Mouse (Mus musculus) skeletal muscle tissue, adult 2 months (tissue): ENCODE results near the gene Phlpp1.

Experiments used
- DNase-seq: peaks from one replicate; pipeline ENCODE4 v3.0.0-alpha.2; 2012; ENCODE audit warnings: low read depth, low spot score

Gene Phlpp1

DNA sequence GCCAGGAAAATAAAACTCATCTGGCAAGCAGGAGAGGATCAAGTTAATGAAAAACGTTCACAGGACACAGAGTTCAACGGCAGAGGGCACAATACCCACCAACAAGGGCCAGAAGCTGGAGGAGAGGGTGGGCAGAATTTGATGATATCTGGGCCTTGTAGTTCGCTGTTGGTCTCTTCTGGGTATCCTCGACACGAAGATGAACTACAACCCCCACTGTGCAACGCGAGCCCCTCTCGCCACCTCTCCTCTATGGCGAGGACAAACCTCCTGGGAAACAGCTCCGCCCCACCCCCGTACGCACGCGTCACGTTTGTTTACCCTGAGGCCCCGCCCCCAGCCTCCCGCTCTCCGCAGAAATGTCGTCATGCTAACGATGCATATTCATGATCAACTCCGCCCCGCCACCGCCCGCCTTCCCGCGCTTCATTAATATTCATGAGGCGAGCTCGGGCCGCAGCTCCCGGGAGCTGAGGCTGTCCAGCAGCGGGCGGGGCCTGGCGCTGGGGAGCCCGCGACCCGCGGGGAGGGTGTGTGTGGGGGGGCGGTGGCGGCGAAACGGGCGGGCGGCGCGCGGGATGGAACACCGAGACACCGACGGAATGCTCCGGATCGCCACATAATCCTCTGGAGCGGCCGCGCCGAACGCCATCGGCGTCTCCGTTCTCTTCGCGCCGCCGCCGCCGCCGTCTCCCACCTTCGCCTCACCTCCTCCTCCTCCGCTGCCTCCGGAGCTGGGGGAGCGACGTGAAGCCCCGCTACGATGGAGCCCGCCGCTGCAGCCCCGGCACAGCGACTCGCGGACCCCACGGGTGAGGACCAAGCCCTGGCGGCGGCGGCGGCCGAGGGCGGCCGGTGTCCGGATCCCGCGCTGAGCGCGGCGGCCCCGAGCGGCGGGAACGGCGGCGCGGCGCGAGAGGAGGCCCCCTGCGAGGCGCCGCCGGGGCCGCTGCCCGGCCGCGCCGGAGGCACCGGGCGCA, at the start of gene Phlpp1:
Gene Phlpp1, plus strand, starts transcription at position 512 of the 980 bp plus-strand sequence.
- peak; percentile 99 for DNase-seq

DNA sequence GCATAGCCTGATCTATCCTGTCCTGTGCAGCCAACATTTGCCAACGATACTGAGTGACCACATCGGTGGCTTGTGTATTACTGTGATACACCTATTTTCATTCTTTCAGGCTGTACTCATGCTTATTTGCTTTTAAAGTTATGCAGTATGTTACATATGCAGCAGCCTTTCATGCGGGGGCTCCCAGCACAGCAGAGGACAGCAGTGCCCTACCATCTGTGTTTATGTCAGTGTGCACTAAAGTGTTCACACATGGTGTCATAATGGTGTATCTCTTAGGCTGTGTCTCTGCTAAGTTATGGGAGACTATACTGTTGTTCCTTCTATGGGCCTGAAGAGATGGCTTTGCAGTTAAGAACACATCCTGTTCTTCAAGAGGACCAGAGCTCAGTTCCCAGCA, 45.0 kb upstream of the Phlpp1 start:
- no peak for DNase-seq

DNA sequence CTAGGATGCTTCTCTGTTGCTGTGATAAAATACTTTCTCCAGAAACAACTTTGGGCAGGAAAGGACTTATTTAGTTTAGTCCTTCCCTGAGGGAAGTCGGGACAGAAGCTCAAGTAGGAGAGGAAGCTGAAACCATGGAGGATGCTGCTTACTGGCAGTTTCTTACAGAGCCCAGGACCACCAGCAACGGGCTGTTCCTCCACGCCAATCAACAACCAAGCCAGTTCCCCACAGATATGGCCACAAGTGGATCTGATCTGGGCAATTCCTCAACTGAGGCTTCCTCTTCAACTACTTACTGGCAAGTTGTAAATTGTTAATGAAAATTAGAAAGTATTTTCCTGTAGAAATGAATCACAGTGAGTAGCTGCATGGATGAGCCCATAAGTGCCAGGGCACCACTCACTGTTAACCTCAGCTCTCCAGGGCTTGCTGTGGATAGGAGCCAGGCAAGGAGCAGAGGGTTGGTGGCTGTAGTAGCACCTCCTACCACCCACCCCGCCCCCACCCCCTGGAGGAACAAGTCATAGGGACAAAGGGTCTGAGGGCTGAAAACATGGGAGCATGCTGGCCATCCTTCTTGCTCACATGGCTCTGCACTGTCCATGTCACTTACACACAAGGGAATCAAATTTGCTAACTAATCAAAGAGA, 39.7 kb upstream of the Phlpp1 start:
- DNase-seq = no peak

DNA sequence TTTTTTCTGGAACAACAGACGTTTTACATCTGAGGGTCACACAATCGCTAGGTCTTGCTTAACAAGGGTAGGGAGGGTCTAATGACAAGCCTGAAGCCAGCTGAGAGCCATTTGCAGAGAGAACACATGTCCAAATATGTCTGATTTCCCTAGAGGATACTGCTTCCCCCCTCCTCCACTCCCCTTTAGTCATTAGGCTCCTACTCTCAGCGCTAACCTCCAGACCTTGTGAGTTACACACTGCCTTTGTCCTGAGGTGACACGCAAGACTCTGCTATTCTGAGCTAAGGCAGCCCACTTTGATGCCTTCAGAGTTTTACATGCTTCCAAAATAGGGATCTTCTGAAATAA, 39.2 kb upstream of the Phlpp1 start:
- no peak for DNase-seq

DNA sequence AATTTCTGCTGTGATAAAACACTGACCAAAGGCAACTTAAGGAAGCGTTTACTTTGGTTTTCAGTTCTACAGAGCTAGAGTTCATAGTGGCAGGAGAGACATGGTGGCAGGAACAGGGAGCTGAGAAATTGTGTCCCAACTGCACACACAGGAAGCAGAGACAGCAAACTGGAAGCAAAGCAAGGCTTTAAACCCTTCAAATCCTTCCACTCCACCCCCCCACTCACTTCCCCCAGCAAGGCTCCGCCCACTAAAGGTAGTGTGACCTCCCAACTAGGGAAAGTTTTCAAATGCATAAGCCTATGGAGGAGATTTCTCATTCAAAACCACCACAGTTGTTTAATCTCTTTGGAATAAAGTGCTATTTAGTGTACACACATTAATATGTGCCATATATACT, 32.9 kb upstream of the Phlpp1 start:
- no peak for DNase-seq

DNA sequence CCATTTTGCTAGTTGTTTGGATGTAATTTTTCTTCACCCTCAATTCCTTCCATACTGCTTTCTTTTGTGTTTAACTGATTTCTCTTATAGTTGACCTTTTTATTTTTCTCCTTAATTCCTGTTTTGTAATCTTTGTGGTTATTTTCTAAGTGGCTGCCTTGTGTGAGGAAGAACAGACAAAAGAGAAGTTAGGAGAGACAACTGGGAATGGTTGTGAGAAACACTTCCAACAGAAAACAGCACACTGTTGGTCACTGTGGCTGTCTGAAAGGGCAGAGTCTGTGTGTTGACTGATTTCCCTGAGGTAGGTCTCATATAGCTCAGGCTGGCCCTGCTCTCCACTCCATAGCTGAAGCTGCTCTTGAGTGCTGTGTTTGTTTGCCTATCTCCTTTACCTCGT, 32.4 kb upstream of the Phlpp1 start:
- DNase-seq = no peak

DNA sequence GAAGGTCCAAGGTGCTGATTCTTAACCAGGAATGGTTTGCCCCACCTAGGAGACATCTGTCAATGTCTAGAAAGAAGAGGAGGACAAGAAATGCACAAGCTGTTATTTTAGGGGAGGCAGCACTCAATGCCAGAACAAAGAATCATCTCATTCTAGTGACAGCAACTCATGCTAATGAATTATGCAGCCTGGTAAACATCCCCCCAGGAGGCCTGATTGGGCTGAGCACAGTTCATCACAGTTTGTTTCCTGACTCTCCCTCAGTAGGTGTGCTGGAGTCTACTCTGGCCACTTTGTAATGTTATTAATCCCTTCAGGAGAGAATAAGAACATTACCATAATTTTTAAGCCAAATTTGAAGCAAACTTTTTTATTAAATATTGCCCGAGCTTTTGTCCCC, 29.5 kb upstream of the Phlpp1 start:
- DNase-seq = no peak

DNA sequence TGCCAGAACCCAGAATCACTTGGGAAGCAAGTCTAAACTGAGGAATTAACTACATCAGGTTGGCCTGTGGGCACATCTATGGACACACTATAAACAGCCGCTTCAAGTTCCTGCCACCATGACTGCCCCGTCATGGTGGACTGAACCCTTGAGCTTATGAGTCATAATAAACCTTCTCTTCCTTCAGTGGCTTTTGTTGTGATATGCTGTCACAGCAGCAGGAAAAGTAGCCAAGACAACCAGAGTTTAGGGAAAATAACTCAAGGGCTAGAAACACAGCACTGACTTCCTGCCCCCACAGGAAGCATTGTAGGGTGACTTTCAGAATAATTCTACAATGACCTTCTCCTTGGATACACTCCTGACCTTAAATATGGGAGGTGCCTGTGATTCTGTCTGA, 27.0 kb upstream of the Phlpp1 start:
- no peak for DNase-seq

DNA sequence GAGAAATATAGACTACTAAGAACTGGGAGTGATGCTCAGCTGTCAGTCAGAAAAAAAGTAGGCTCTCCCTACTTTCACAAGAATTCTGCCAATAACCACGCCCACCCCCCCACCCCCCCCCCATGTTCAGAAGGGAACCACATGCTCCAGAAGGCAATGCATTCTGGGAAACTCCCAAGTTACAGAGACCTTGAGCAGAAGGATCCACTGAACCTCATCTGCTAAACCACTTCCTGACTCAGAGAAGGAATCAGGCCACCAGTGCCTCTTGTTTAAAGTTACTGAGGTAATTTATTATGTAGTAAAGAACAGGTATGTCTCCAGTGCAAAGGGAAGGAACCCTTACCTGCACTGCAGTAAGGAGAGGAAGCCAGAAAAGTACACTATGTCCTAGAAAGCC, 26.5 kb upstream of the Phlpp1 start:
- no peak for DNase-seq

DNA sequence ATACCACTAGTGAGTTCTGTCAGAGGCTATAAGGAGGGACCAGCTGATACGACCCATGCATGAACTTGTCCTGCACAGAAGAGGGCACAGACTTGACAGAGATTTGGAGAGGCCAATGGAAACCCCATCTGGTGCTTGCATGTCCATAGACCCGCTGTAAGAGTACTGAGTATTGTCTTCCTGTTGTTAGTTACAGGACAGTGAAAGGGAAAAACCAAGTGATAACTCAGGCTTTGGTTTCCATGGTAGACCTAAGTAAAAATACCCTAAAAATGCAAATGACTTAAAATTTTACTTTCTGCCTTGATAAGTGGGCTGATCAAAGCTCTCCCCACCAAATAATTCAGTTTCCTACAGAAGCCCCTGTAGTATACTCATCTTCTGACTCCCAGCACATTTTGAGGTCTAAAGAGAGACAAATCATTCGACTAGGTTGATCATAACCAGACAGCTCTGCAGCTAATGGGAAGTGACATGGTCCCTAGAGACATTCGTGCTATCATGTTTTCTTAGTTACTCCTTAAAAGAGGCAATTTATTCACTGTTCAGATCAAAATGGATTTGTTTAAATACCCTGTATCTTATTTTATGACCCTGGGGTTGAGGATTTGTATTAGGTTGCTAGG, 25.9 kb upstream of the Phlpp1 start:
- no peak for DNase-seq

DNA sequence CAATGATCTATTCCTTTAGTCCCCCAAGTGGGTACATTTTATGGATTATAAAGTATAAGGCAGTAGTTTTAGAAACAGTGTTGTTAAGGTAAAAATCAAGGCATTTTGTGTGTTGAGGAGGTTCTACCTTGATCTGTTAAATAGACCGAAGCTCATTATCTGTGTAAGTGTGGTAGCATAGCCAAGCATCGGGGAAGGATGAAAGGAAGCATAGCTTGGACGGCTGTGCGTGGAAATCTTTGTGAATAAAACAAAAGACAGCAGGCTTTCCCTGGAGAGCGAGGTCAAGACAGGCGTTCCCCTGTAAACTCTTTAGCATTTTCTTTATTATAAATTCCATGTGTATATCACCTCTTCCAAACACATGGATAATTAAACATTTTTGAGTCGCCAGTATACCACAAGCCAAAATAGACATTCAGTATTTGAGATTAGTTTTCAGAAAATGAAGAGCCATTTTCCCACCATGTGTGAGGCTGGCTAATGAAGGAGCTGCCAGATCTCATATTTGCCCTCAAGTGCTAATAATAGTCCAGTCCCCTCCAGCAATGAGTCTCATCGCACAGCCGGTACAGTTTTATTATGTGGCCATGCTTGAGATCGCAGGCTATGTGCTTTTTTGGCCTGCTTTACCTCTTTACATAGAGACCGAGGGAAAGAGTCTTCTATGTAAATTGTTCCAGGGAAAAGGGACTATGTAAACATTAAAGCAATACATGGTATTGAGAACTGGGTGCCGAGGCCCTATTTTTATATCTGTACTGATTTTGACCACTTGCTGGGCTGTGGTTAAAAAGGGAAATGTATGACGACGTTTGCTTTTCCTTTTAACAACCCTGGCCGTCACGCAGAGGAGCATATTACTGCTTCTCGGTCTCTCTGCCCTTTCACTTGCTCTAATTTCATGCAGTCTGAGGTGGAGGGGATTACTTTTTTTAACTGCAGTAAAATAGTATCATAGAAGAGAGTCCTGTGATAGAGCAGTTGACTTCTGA, 22.9 kb upstream of the Phlpp1 start:
- DNase-seq = no peak

DNA sequence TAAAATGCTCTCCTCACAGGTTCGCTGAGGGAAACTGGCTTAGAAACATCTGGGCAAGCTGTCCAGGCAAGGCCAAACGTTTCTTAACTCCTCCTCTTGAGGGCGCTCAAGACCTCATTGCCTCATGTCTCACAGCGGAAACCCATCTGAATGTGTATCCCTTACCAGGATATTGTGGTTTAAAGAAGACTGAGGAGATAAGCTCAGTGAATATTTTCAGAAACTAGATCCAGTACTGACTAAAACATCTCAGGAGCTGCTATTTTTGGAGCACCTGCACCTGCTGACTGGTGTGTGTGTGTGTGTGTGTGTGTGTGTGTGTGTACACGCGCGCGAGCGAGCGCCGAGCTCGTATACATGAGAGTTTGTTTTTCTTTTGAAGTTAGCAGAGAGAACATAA, 19.7 kb upstream of the Phlpp1 start:
- peak; percentile 25 for DNase-seq

DNA sequence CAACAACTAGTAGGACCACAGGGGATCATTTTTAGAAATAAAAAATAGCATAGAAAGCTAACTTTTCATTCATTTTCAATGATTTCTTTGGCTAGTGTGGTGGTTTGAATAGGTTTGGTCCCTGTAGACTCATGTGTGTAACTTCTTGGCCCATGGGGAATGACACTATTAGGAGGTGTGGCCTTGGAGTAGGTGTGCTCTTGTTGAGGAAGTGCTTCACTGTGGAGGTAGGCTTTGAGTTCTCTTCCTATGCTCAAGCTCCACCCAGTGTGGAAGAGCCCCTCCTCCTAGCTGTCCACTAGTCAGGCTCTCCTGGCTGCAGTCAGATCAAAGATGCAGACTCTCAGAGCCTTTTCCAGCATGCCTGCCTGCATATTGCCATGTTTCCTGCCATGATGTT, 18.8 kb upstream of the Phlpp1 start:
- no peak for DNase-seq

DNA sequence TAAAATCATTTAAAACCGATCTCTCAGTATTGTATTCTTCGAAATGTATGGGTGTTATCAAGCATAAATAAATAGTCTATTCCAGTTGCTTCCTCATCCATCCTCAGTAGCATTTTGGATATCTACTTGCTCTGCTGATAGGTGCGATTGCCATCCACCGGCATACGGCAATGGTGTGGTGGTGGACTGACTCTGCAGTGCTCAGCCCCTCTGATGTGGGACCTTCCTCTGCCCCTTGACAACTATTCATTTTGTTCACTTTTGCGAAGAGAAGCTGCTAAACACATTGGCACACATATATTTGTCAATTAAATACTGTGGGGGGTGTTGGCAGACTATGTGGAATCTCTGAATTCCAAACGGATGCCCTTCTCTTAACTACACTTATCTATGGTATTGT, 17.0 kb upstream of the Phlpp1 start:
- DNase-seq = no peak

DNA sequence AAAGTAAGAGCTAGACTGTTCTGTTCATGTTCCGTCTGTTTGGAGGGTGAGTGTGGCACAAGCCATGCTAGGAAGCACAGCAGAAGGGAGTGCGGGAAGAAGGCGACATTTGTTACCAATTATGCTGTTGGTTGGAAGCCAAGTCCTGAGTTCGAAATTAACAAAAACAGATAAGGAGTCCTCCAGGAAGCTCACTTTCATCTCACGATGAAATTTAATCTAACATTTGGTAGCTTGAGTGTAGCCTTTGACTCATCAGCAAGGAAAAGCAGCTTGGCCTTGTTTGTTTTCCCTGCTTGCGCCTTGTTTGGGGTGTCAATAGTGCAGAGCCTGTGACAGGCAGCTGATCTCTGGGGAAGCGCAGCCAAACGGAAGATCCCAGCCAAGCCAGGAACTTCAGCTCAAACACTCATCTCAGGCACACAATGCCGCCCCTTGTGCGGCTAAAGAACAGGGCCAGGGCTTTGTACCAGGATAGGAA, 16.4 kb upstream of the Phlpp1 start:
- DNase-seq = no peak

DNA sequence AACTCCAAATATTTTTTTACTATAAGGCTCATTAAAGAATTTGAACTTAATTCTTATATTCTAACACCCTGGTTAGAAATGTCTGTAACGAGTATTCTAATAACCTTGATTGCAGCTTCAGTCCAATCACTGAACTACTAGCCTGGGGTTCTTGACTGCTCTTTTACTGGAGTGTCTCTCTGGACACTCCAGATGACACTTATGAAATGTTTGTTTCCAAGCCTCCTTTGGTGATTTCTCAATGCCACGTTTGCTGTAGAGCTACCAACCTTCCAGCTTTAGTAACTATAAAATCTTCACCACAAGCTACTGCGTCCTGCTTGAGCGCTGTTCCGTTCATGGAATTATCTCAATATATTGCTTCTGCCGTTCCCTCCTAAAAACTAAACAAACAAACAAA, 15.8 kb upstream of the Phlpp1 start:
- no peak for DNase-seq

DNA sequence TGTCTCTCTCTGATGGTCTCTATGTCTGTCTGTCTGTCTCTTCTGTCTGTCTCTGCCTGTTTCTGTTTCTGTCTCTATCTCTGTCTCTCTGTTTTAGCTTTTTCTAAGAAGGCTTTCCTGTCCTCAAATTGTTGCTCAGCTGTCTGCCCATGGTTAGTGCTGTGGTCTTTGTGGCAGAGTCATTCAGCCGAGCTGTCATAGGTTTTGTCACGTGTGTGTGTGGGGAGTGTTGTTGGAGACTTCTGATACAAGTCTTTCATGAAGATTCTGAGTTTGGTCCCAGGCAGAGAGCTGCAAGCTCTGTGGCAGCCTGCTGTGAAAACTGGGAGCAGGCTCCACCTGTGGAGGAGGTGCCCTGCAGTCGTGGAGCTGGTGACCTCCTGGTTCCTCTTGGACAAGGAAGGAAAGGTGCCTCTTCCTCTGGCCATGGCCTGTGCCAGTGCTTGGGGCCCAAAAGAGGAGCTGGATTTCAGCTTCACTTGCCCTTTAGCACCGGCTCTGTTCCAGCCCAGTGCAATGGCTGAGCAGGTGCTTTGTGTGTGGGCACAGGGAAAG, 13.5 kb upstream of the Phlpp1 start:
- no peak for DNase-seq

DNA sequence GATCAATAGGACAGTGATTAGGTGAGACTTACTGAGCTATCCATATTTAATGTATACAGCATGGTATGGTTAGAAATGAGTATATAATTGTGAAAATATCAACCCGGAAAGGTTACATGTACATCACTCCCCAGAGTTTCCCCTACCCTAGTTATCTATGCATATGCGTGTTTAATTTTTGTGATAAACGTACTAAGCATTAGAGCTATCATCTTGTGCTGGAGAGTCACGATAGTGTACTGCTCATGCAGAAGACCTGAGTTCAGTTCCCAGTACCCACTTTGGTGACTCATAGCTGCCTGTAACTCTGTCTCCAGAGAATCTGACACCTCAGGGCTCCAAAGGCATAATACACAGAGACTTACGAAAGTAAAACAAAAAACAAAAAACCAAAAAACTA, 11.9 kb upstream of the Phlpp1 start:
- DNase-seq = no peak

DNA sequence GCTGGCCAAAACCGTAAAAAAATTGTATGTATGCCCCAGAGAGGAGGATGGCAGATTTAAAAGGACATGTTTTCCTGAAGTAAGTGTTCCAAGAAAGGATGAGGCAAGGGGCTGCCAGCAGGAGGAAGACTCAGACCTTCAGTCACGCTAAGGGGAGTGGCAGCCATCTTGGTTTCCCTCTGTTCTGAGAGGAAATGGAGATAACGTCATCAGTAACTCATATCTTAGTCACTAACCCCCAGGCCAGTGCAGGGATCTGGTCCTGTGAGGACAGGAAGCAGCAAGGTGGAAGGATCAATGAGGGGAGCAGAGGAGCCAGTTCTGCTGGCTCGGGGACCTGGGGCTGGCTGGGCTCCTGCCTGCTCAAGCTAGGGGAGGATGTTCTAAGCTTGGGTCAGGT, 10.6 kb upstream of the Phlpp1 start:
- DNase-seq = no peak

DNA sequence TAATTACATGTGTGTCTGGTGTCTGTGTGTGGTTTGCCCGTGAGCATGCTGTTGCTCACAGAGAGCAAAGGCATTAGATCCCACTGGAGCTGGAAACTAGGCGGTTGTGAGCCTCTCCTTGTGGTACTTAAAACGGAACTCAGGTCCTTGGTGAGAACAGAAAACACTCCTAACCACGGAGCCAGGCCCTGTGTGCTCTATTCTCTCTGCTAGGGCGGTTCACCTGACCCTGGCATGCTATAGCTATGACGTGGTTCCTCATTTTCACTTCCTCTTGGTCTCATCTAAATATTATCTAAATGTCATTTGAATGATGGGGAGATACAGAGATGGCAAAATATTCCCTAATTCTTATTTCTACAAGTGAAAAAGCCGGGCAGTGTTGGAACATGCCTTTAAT, 9.0 kb upstream of the Phlpp1 start:
- DNase-seq = no peak

DNA sequence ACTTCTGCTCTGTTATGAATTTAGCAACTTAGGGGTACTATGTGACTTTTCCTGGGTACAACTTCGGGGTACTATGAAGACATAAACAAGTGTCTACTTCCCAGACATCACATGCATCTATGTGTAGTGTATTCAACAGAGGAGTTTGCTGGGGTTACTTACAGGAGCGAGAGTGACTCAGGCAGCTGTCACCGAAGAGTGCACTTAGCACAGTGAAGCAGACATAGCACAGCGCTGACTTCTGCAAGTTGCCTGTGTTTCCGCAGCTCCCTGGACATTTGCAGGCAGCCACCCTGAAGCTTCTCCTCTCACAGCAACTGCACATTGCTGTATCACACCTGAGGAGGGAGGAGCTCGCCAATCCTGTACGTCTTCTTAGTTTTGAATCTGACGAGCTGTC, 8.2 kb upstream of the Phlpp1 start:
- no peak for DNase-seq
